Mouse (Mus musculus): ENCODE measurements around the gene Olfr530. TPM values are rescaled to one million over a fixed set of nuclear protein-coding genes. Genes with fewer than 3 reads are reported as not detected.

The Olfr530 gene
- not detected for total RNA-seq (2021)

DNA sequence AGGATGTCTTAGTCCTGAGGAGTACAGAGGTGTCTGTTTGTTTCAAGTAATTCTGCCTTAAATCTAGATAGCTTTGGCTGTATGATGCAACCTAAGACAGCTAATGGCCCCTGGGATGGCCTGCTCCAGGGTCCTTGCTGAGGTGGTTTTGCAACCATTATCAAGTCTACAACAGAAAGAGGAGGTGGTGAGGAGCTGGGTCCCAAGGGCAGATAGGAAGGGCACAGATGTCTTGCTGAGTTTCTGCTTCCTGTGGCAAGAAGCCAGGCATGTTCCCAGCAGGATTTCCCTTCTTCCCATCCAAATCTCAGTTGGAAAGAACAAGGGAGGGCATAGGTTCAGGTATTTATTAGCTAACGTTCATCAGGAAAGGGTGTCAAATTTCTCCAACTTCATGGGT, at the start of gene Olfr530:
Gene Olfr530 (minus strand): TSS at position 101 of the 400 bp plus-strand sequence.
- no peak for DNase-seq (ENCODE audit: low spot score)
- intact Hi-C loops (cut with DNase I): no loop called here

DNA sequence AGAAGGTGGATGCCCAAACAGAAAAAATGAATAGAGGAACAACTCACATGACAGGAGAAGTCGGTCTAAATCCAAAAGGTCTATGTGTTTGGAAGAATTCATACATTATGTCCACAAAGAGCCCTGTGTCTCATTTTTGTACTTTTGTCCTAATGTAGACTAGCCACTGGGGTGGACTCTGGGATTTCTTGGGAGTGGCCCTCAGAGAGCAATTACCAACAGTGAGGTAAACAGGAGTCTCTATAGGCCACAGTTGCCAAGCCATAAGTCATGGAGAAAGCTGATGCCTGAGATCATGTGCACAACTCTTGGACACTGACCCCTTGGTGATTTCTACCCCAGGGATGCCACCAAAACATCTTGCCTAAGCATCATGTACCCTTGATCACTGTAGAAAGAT, 45.4 kb upstream of the Olfr530 start, which contains the start of gene Olfr532:
Gene Olfr532 (minus strand): TSS at position 101 of the 400 bp plus-strand sequence.
- no peak for DNase-seq (ENCODE audit: low spot score)
- intact Hi-C loops (cut with DNase I): no loop called here

DNA sequence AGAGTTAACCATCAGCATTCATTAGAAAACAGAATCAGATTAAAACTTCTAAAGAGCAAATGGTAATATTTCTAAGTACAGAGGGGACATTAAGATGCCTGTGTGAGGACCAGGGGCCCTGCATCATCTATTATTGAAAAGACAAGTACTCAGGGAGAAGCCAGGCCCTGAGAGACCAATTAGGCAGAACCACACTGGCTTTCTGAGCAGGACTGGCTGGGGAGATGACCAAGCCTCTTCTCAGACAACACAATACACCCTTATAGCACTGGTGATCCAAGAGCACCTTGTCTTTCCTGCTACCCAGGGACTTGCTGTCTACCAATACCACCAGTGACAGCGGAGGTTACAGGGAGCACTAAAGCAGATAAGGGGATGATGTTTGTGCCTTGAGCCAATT, 26.7 kb upstream of the Olfr530 start, which contains the start of gene Olfr531:
Gene Olfr531 (minus strand): TSS at position 101 of the 400 bp plus-strand sequence.
- no peak for DNase-seq (ENCODE audit: low spot score)
- intact Hi-C loops (cut with DNase I): no loop called here

- intact Hi-C loops (cut with DNase I): no loop called here
- no peak for DNase-seq (ENCODE audit: low spot score)
Observed at GRCm38 (mm10) chr7:140376911-140377310, 780 bp upstream of the Olfr530 start.

DNA sequence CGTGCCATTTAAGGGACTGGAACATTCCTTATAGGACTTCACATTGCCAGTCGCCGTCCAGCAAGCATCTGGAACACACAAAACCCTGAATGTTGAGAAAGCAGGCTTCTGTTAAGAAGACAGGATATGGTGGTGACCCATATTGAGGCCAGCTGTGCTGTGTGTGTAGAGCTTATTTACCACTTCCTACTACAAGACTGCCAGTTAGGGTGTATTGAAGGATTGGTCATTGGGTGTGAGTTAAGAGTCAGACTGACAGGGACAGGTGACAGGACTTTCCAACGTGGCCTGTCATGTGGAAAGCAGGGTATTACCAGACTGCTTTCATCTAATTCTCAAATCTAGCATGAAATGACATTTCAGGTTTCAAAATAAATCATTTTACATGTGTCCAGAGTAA, 1.8 kb downstream of the Olfr530 start:
- no peak for DNase-seq (ENCODE audit: low spot score)
- intact Hi-C loops (cut with DNase I): no loop called here

DNA sequence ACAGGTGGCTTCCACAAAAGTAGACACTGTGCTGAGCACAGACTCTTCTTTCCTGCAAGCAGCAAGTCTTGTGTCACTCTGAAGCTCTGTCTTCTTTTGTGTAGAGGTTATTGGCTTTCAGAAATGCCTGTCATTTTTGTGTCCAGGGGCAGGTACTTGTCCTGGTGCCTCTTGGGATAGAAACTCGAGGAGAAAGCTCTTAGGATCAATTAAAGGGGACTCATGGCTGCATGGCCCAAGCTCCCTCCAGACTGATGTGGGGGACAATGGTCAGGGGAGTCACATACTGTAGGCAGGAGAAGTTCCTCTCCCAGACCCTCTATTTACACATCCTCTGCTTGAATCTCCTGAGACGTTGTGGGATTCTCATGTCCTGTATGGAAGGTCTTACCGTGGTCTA, 14.6 kb downstream of the Olfr530 start, which contains the start of gene Olfr60:
Gene Olfr60 (minus strand): TSS at position 101 of the 400 bp plus-strand sequence.
- no peak for DNase-seq (ENCODE audit: low spot score)
- intact Hi-C loops (cut with DNase I): no loop called here

DNA sequence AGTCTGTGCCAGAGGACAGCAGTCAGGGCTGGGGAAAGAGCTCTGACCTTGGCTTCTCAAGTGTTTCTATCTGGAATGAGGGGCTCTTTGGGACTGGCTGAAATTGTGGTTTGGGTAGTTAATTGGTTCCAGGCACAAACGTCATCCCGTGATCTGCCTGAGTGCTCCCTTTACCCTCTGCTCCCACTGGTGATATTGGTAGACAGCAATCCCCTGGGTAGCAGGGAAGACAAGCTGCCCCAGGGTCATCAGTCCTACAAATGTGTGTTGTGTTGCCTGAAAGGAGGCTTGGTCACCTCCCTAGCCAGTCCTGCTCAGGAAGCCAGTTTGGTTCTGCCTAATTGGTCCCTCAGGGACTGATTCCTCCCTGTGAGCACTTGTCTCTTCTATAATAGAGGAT, 42.4 kb downstream of the Olfr530 start, which contains the start of gene Olfr527:
Gene Olfr527 (plus strand): TSS at position 301 of the 400 bp plus-strand sequence.
- intact Hi-C loops (cut with DNase I): no loop called here
- no peak for DNase-seq (ENCODE audit: low spot score)

GRCm38 (mm10) chr7:140329766-140330304, 46.3 kb downstream of the Olfr530 start:
- DNase-seq (ENCODE audit: low spot score): no peak
- intact Hi-C loops (cut with DNase I): no loop called here

Other genes with a start within 250 kb of the Olfr530 start
- 10 to 100 TPM; 22.9 to 30.8 TPM for gene Mtg1, start 238.8 kb downstream of the Olfr530 start, total RNA-seq (2021)
- gene Sprn, start 221.5 kb downstream of the Olfr530 start, total RNA-seq (2021): under 1 TPM; 0.36 to 0.84 TPM
- gene Olfr522, start 211.6 kb downstream of the Olfr530 start, total RNA-seq (2021): not detected
- gene Olfr523, start 203.1 kb downstream of the Olfr530 start, total RNA-seq (2021): not detected
- gene Olfr524, start 170.4 kb downstream of the Olfr530 start, total RNA-seq (2021): not detected
- not detected for gene Cd163l1, start 158.1 kb downstream of the Olfr530 start, total RNA-seq (2021)
- gene 5830411N06Rik, start 129.0 kb downstream of the Olfr530 start, total RNA-seq (2021): not detected
- not detected for gene Olfr525, start 55.5 kb downstream of the Olfr530 start, total RNA-seq (2021)
- not detected for gene Olfr527, start 42.3 kb downstream of the Olfr530 start, total RNA-seq (2021)
- gene Olfr60, start 14.7 kb downstream of the Olfr530 start, total RNA-seq (2021): not detected
- not detected for gene Olfr531, start 26.6 kb upstream of the Olfr530 start, total RNA-seq (2021)
- not detected for gene Olfr532, start 45.3 kb upstream of the Olfr530 start, total RNA-seq (2021)
- not detected for gene Olfr533, start 87.0 kb upstream of the Olfr530 start, total RNA-seq (2021)
- gene Olfr535, start 107.9 kb upstream of the Olfr530 start, total RNA-seq (2021): not detected
- not detected for gene Olfr536, start 131.1 kb upstream of the Olfr530 start, total RNA-seq (2021)
- gene Olfr538, start 191.6 kb upstream of the Olfr530 start, total RNA-seq (2021): not detected
- gene Olfr46, start 224.9 kb upstream of the Olfr530 start, total RNA-seq (2021): not detected